Mouse (Mus musculus) stomach, embryonic 14.5 days (tissue): ENCODE measurements around the gene Cpsf4l. TPM values are rescaled to one million over a fixed set of nuclear protein-coding genes. Genes with fewer than 3 reads are reported as not detected.

Experiments
- polyA plus RNA-seq: library from polyadenylated mRNA; unstranded; fragments of >200 nt; fragmentation: Nextera tagmentation; extraction: Ambion mirVana; gene quantifications from 2 replicates; pipeline ENCODE4 v1.2.1, GENCODE M21; 2014

The Cpsf4l gene
- polyA plus RNA-seq, 1 experiment from 2014 or later = 0.52 TPM

Other genes starting within 250 kb of the Cpsf4l start
- 0.56 and 2.0 TPM in 2 replicates for gene Sstr2, start 90.7 kb downstream of the Cpsf4l start, polyA plus RNA-seq
- gene Cog1, start 60.8 kb downstream of the Cpsf4l start, polyA plus RNA-seq = 20.7 and 24.4 TPM in 2 replicates
- 18.6 and 24.0 TPM in 2 replicates for gene Slc39a11, start 59.9 kb downstream of the Cpsf4l start, polyA plus RNA-seq
- 46.8 and 51.2 TPM in 2 replicates for gene Fam104a, start 25.9 kb downstream of the Cpsf4l start, polyA plus RNA-seq
- gene D11Wsu47e, start 25.6 kb downstream of the Cpsf4l start, polyA plus RNA-seq = 21.3 and 25.4 TPM in 2 replicates
- 51.5 and 51.6 TPM in 2 replicates for gene Cdc42ep4, start 41.9 kb upstream of the Cpsf4l start, polyA plus RNA-seq